Mouse (Mus musculus) c-Kit-negative CD71-positive TER-119-positive erythroid progenitor cells, embryonic 14.5 days (primary cell): ENCODE measurements around the gene Gosr1.
"Not testable (repeated sequence)": the region's sequence is repeated elsewhere in the genome, so short reads cannot be mapped to it uniquely, and the experiment has no call there.

Experiments
- DNase-seq: peaks from one replicate; pipeline ENCODE4 v3.0.0-alpha.2; 2013; ENCODE audit warnings: low read depth, low spot score

Gosr1 gene

DNA sequence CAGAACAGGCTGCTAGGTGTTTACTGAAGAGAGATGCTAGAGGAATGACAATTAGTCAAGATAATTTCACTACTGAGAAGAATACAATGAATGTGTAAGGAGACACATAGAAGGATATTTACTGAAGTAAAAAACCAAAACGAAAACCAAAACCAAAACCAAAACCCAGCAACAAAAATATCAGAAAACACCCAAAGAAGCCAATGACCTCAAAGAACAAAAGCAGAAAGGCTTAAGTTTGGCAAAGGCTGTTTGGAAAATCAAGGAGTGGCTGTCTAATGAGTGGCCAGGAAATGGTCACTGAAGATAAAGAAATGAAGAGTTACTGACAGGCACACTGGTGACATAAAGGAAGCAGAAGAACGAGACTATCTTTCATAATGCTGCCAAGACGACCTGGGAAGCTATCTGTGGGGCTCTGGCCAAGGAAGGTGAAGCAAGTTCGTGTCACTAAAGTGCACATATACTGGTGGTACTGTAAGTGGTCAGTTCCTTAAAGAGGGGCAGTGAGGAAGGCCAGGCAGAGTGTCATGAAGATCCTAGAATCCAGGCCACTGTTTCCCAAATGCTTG, 27.5 kb downstream of the Gosr1 start:
- DNase-seq: no peak

DNA sequence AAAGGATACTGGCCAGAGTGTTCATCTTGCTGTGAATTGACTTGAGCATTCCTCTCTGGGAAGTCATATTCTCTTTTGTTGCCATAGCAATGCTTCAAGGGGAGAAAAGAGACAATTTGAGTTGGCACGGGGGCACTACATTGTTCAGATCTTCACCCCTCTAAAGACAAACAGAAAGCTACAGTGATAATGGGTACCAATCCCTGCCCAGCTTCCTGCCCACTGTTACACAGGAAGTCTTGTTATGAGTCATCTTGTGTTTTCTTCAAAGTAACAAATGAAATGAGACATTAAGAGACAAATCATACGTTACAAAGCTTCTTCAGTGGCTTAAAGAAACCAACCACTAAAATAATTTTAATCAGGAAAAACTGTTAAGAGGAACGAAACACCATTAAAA, 28.8 kb downstream of the Gosr1 start:
- no peak for DNase-seq

DNA sequence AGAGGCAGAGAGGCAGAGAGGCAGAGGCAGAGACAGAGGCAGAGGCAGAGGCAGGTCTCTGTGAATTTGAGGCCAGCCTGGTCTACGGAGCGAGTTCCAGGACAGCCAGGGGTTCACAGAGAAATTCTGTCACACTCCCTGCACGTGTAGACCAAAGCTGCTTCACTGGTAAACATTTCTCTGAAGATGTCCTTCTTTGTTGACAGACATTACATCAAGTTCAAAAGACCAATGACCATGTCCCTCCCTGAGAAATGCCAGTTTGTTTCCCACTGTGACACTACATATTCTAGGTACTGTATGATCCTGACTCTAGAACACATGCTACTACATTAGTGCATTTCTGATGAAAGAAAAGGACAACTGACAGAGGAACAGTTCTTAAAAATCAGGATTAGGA, 32.7 kb downstream of the Gosr1 start:
- no peak for DNase-seq

DNA sequence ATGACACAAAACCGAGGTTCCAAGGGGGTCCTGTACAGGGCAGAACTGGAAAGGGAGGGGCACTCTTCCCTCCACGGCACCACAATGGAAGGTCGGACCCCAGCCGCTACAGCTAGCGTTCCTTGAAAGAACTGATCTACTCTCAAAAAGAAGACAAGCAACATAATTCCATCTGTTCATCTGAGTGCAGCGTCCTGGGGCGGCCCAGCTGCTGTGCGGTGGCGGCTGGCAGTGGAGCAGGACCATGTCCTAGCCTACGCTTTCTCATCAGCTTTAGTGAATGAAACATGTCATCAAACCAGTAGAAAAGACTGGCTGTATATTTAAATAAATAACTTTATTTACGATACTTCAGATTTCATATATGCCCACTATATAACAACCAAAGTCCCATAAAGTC, 35.3 kb downstream of the Gosr1 start:
- DNase-seq: no peak

DNA sequence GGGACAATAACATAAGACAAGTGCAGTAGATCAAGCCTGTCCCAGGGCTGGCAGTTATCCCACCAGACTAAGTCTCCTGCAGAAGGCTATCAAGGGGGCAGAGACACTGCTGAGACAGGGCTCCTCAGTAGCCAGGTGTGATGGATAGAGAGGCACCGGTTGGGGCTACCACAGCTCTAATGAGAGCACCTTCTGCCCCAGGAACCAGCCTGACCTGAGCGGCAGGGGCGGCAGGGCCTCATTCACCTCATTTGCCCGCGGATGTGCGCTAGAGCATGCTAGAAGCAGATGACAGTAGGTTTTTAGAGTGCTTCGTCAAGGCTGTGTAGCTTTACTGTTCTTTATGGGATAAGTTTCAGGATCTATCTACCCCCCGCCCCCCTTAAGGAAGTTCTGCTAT, 39.5 kb downstream of the Gosr1 start:
- no peak for DNase-seq

DNA sequence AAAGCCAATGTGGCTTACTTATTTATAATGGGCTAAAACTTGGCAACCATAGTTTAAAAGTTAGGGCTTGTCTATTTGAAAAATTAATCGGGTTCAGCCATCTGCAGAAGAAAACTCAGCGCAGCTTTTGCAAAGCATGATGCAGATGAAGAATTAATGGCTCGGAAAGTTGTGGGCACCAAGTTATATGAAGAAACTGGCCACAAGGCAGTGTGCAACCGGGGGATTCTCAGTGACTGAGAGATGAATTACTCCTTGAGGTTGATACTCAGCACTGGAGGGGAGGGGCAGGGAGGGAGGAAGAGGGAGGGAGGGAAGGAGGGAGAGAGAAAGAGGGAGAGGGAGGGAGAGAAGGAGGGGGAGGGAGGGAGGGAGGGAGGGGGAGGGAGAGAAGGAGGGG, 46.4 kb downstream of the Gosr1 start:
- no peak for DNase-seq

DNA sequence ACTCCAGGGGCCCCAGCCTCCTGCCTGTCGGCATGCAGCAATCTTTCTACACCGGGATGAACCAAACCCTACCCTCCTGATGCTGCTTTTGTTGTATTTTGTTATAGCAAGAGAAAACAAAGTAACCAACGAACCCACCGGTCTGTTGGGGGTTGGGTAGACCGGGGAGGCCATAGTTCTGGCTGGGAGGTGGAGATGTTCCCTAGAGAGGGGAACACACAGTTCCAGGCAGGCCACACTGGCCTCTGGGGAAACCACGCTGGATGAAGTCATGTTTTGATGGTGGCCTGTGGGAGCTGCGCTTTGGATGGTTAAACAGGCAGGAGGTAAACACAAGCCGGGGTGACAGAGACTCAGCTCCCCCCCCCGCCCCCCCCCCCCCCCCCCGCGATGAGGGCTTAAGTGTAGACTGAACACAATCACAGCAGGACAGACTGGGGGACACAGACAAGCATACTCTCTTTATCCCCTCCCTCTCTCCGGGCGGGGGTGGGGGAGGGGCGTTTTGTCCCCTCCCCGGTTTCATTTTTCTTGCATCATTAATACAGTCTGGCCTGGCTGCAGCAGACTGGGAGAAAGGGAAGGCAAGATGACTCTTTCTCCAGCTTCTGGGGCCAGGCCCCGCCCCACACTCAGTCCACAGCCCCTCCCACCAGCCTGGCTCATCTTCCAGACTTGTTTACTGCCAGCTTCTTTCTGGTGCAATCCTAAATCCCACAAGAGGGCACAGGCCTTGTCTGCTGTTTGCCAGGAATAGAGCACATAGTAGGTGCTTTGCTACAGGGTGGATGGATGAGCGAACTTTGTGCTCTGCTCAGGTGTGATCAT, 53.5 kb downstream of the Gosr1 start:
- no peak for DNase-seq

DNA sequence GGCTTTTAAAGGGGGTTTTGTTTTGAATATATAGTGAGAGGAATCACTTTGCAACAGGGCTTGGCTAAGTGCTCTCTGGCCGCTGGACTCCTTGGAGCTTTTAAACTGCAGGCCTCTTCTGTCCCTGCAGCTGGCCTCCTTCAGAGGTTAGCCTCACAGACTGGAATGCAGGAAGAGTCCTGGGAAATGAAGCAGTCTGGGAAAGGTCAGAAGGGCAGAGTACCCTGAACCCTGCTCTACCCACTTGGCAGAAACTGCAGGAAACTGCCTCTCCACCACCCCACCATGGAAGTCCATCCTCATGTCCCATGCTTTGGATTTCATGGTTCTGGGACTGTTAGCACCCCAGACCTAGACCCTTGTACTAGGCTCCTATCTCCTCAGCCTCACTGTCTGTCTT, 54.5 kb downstream of the Gosr1 start:
- no peak for DNase-seq

DNA sequence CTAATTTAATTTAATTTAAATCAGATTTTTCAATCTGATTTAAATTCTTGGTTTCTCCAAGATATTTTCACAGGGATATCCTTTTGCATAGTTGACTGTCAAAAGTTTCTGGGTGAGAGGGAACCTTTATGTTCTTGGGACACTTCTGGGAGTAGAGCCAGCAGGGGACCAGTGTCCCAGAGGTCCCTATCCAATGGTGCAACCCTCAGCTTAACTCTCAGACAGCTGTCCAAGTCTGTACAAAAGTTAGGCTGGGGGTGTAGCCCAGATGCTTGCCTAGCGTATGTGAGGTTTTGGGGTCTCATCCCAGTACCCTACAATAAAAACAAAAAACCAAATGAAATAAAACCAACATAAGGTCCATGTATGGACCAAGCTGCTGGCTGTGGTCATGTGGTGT, 55.3 kb downstream of the Gosr1 start:
- no peak for DNase-seq

DNA sequence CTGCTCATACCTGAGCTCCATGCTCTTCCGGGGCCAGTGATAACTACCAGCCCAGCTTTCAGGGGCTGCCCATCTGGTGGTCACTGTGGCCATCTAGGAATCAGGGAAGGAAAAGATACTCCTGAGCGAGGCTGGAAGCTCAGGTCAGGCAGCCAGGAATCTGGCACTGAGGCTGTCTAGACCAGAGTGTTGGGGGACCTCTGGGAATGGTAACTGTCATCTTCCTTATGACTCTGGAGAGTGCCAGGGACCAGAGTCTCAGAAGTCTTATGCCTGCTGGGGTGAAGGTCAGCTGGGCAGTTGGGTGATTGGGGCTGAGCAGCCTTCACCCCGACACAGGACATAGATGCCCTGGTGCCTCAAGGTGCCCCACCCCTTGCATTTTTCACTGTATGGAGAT, 55.7 kb downstream of the Gosr1 start:
- DNase-seq: no peak

DNA sequence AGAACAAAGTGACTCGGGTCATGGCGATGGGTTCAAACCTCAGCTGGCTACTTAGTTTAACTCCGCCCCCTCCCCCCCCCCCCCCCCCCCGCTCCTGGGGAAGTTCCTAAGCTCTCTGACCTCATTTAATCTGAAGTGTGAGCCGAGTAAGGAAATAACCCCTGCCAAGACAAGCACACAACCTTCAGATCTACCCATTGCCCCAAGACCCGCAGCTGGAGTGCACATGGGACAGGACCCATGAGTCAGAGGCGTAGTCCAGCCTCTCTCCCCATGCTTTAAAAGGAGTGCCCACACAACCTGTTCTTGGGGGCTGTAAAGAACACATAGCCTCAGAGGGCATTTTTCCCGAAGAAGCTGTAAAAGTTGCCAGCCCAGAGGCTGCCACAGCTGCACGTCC, 63.8 kb downstream of the Gosr1 start:
- no peak for DNase-seq

DNA sequence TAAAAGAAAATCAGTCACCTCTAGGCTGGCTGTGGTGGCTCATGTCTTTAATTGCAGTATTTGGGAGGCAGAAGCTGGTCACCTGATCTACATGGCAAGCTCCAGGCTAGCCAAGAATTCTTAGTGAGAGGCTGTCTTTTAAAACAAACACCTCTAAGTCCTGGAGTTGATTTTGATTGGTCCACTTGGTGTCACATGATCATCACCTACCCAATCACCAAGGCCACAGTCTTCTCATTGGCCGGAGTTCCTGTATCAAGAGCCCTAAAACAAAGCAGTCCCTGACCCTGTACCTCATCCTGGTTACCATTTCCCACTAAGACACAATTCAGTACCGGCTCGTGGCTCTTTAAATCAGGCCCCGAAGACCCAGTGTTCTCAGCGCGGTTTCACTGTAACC, 67.6 kb downstream of the Gosr1 start:
- no peak for DNase-seq

DNA sequence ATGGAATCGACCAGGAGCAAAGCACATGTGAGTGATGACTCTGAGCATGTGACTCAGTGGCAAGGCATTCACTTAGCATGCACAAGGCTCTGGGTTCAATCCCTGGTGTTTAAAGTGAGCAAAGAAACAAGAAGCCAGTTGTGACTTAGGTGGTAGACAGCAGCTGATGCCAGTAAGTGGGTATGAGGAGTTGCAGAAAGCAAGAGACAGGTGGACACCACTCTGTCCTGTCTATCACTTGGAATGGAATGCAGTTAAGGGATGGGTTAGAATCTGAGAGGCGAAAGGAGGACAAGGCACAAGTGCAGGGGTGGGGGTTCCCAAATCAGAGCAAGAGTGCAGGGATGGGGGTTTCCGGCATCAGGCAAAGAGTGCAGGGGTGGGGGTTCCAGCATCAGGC, 71.3 kb downstream of the Gosr1 start:
- DNase-seq: no peak

DNA sequence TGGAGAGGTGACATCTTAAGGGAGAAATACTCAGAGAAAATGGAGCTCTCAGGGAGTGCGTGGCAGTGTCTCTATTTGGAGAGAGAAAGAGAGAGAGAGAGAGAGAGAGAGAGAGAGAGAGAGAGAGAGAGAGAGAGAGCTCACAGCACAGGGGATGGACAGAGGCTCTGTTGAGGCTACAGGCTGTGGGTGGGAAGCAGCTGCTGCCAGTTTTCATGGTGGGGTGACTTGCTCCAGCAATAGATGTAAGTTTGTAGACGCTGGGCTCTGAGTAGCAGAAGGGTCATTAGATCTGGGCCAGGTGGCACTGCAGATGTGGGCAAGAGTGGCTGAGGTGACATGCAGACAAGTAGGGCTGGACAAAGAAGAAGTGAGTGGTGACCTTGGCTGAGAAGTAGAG, 77.8 kb downstream of the Gosr1 start:
- no peak for DNase-seq

DNA sequence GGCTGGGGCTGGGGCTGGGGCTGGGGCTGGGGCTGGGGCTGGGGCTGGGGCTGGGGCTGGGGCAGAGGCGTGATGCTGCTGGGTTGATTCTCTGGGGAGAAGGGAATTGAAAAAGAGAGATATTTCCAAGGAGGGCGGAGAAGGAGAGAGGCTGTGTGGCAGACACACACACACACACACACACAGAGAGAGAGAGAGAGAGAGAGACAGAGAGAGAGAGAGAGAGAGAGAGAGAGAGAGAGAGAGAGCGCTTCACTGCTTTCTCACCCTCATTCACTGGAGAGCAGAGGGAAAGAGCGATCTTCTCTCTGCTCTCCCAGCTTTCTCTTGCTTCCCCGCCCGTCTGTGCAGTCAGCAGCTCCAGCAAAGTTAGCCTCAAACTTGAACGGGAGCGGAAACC, 83.9 kb downstream of the Gosr1 start, which contains the start of gene Trarg1:
TSS of gene Trarg1 (plus strand) at position 301 of the 400 bp plus-strand sequence.
- not testable (repeated sequence) for DNase-seq
